Mouse (Mus musculus) lung, postnatal 0 days (tissue): ENCODE measurements at regions not wholly inside any gene's neighbourhood (a gene's known extent, or its start where the extent isn't known, plus 50 kb on each side); places are given as distances from the start of the nearest gene placed in this dataset.

Experiments used
- ATAC-seq: fragments of 200-750 bp; cut with Nextera tagmentation; 2 replicates; pipeline ENCODE4 v1.8.0; 2017; ENCODE audit warnings: moderate library complexity
- DNase-seq: peaks from one replicate; pipeline ENCODE4 v3.0.0-alpha.2; 2016; ENCODE audit warnings: low spot score
- H3K27ac ChIP-seq: fragments of 300-500 bp; sonication (generic); 2 replicates; pipeline ENCODE4 v1.5.1; 2014; ENCODE audit warnings: antibody characterized with exemption, mild to moderate bottlenecking, low read length, mixed read lengths
- H3K27me3 ChIP-seq: fragments of 300-500 bp; sonication (generic); replicated peaks from 2 replicates; pipeline ENCODE4 v1.6.1; 2014; ENCODE audit warnings: low read length, mixed read lengths; ENCODE audit not compliant: insufficient read depth
- H3K36me3 ChIP-seq: fragments of 300-500 bp; sonication (generic); 2 replicates; pipeline ENCODE4 v1.6.1; 2014; ENCODE audit warnings: low read length, mixed read lengths; ENCODE audit not compliant: insufficient read depth
- H3K4me1 ChIP-seq: fragments of 300-500 bp; sonication (generic); 2 replicates; pipeline ENCODE4 v1.6.1; 2014; ENCODE audit warnings: antibody characterized with exemption, low read depth, low read length, mixed read lengths; ENCODE audit not compliant: insufficient read depth
- H3K4me2 ChIP-seq: fragments of 300-500 bp; sonication (generic); replicated peaks from 2 replicates; pipeline ENCODE4 v1.6.1; 2014; ENCODE audit warnings: low read depth, mild to moderate bottlenecking, low read length, moderate library complexity, mixed read lengths
- H3K4me3 ChIP-seq: fragments of 300-500 bp; sonication (generic); 2 replicates; pipeline ENCODE4 v1.5.1; 2014; ENCODE audit warnings: low read depth, low read length
- H3K9ac ChIP-seq: fragments of 300-500 bp; sonication (generic); replicated peaks from 2 replicates; pipeline ENCODE4 v1.6.1; 2014; ENCODE audit warnings: low read depth, mild to moderate bottlenecking
- H3K9me3 ChIP-seq: fragments of 300-500 bp; sonication (generic); 2 replicates; pipeline ENCODE4 v1.6.1; 2016; ENCODE audit warnings: low read length, mixed read lengths
- CTCF ChIP-seq: IDR thresholded peaks from 2 replicates; pipeline ENCODE4 v1.5.1; 2016; ENCODE audit warnings: antibody characterized with exemption, mild to moderate bottlenecking
- EP300 ChIP-seq: IDR thresholded peaks from 2 replicates; pipeline ENCODE4 v1.6.1; 2016; ENCODE audit warnings: antibody characterized with exemption, mild to moderate bottlenecking, control low read depth
- WGBS: fragments of 180-500 bp; shearing (Covaris S2); extraction: QIAGEN DNeasy Blood & Tissue Kit; methylation state at CpG from one replicate; pipeline ENCODE4 v1.1.7; 2014; 5-methylcytosine and 5-hydroxymethylcytosine counted together

GRCm38 (mm10) chr4:53316796-53317452 lies 123.3 kb upstream of the Slc44a1 start:
- Histone ChIP-seq H3K27me3 (no peaks in the 10 kb centered on the region), H3K36me3 (no peaks in the 10 kb centered on the region), H3K4me1 (peaks cover 22% of the 10 kb centered on the region), H3K4me2 (0 out of 2 replicates have a peak overlapping the region, but pooled peaks have one; percentile 6), H3K27ac (peak overlapping the region; percentile 84), H3K9ac (no peak overlapping the region), H3K4me3 (no peak overlapping the region), H3K9me3 (no peaks in the 10 kb centered on the region)
- peak; percentile 81 for DNase-seq
- ATAC-seq, result peak; percentile 71
- 56% methylated on average over 14 of the region's 14 CpGs for WGBS
- no peak for TF ChIP-seq CTCF
- peak; percentile 69; the same call in 1 of the 2 replicates for TF ChIP-seq EP300

DNA sequence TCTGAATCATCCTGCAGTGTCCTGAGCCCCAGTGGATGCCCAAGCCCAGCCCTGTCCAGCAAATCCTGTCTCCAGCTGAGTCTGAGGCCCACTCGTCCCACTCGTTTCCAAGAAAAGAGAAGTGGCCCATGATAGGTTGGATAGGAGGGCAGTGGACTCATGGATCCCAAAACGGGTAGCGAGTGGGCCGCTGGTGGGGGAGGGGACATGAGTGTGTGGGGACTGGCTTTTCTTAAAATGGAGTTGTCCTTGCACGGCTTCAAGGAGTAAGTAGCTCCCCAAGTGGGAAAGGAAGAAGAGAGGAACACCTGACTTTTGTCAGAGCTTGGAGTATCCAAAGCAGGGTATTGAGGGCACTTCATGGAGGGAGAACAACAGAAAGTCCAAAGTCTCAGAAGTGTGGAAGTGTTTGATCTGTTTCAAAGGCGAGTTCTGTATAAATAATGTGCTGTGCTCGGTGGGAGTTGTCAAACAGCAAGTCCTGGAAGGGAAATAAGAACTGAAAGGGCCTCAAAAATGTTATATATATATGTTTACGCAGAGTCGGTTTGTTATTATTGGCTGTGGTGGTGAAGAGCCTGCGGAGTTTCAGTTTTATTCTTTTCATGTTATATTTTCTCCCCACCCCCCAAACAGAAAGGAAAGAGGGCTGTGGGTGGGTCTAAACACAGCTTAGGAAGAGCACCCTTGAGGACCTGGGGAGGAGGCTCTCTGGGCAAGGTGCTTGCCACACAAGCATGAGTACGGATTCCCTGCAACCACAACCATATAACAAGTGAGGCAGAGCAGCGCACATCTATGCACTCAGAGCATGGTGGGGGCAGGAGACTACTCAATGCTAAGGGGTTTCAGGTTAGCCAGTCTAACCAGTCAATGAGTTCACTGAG lies 124.1 kb upstream of the Slc44a1 start:
- TF ChIP-seq EP300 (no peak), CTCF (no peak)
- Histone ChIP-seq H3K4me2 (0 out of 2 replicates have a peak overlapping the region, but pooled peaks have one; percentile 6), H3K9ac (no peak overlapping the region), H3K36me3 (no peaks in the 10 kb centered on the region), H3K4me1 (peaks cover 22% of the 10 kb centered on the region), H3K27ac (peak overlapping the region; percentile 84), H3K9me3 (no peaks in the 10 kb centered on the region), H3K27me3 (no peaks in the 10 kb centered on the region), H3K4me3 (no peak overlapping the region)
- ATAC-seq (peak; percentile 58), DNase-seq (peak; percentile 87)
- WGBS, result 20% methylated on average over 13 of the region's 13 CpGs

DNA sequence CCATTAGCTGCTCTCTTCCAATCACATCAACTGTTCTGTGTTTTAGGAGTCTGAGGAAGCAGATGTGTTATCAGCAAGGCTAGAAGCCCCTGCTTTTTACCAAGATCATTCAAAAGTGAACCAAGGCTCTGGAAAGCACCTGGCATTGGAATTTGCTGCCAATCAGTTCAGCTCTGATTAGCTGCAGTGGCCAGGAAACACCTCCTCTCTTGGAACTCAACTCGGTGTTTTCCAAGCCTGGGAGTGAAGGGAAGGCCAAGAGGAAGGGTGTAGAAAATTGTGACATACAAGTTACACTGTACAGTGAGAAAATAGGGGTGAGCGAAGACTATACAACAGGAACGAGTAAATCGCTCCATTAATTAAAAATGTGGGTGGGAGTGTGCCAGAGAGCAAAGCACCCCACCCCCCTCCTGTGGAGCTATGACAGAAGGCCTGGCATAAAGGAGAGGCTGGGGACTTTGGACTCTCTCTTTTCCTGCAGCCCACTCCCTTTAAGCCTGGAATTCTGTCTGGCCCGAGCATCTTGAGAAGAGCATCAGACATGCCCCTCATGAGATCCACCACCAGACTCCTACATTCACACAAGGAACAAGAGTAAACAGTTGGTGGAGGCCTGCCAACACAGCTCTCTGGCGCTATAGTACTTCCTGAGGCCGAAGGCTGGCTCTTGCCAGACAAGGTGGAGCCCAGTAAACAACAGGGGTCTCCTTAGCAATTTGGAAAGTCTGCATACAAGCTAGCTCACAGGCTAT lies 124.9 kb upstream of the Slc44a1 start:
- H3K27me3 ChIP-seq, result no peaks in the 10 kb centered on the region
- H3K9me3 ChIP-seq, result no peaks in the 10 kb centered on the region
- no peak overlapping the region for H3K9ac ChIP-seq
- peak overlapping the region; percentile 84 for H3K27ac ChIP-seq
- 19% methylated on average over 7 of the region's 7 CpGs for WGBS
- H3K4me2 ChIP-seq, result no peak overlapping the region; the same call in 1 of the 2 replicates
- no peaks in the 10 kb centered on the region for H3K36me3 ChIP-seq
- ATAC-seq (peak; percentile 74), DNase-seq (peak; percentile 87)
- H3K4me3 ChIP-seq, result no peak overlapping the region
- no peak for TF ChIP-seq CTCF
- TF ChIP-seq EP300, result peak; percentile 81
- H3K4me1 ChIP-seq, result peaks cover 22% of the 10 kb centered on the region

DNA sequence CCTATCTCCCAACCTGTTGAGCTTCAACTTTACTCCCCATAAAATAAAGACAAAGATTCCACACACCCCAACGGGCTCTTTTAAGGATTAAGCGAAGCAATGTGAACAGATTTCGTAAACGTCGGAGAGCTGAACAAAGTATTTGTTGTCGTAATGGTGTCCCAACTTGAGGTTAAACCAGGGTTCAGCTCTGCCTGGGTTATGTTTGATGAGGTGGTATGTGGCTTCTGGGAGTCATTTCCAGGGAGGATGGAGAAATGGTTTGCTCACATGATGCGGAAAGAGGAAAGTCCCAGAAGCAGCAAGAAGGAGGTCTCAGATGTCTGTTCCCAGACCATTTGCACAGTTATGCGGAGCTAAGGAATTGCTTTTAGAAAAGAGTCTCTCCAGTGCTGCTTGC lies 126.1 kb upstream of the Slc44a1 start:
- H3K9ac ChIP-seq, result no peak overlapping the region
- no peaks in the 10 kb centered on the region for H3K27me3 ChIP-seq
- ATAC-seq (no peak), DNase-seq (peak; percentile 72)
- no peak for TF ChIP-seq CTCF
- H3K4me1 ChIP-seq, result peaks cover 22% of the 10 kb centered on the region
- 68% methylated on average over 8 of the region's 8 CpGs for WGBS
- H3K9me3 ChIP-seq, result no peaks in the 10 kb centered on the region
- H3K27ac ChIP-seq, result no peak overlapping the region
- no peak overlapping the region for H3K4me3 ChIP-seq
- no peak overlapping the region for H3K4me2 ChIP-seq
- H3K36me3 ChIP-seq, result no peaks in the 10 kb centered on the region

DNA sequence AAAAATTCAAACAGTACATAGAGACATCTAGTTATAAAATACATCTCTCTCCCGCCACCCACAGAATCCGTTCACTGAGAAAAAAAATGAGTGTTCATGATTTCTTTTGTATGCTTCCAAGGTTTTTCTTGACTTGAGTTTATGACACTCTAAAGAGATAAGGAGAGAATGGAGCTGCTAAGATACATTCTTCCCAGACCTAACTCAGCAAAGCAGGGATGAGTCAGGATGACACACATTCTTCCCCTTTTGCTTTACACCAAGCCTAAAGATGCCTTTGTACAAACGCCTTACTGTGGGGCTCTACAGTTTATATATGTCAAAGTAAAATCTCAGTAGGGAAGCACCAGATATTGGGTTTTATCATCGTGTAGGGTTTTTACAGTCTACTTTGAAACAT lies 133.1 kb upstream of the Slc44a1 start:
- WGBS, result 53% methylated on average over 4 of the region's 4 CpGs
- H3K27me3 ChIP-seq, result no peaks in the 10 kb centered on the region
- H3K4me1 ChIP-seq, result no peaks in the 10 kb centered on the region
- H3K27ac ChIP-seq, result no peak overlapping the region
- no peak overlapping the region for H3K4me2 ChIP-seq
- H3K36me3 ChIP-seq, result no peaks in the 10 kb centered on the region
- H3K9ac ChIP-seq, result no peak overlapping the region
- no peak overlapping the region for H3K4me3 ChIP-seq
- DNase-seq (no peak), ATAC-seq (no peak)
- no peak for TF ChIP-seq EP300
- H3K9me3 ChIP-seq, result no peaks in the 10 kb centered on the region
